Mouse (Mus musculus): ENCODE results near the gene Ucp3.

- TF ChIP-seq CTCF (IDR thresholded peaks at IDR 0.05; ENCODE audit: borderline replicate concordance, insufficient read depth, low read length) (no peak), POLR2A (IDR thresholded peaks at IDR 0.05; ENCODE audit: low read depth, low read length) (no peak)
Observed at GRCm38 (mm10) chr7:100499465-100499864, 26.7 kb downstream of the Ucp3 start.
